Mouse (Mus musculus) megakaryocyte, embryonic 14.5 days (primary cell): ENCODE measurements around the gene Gm21083.
"Not testable (repeated sequence)": the region's sequence is repeated elsewhere in the genome, so short reads cannot be mapped to it uniquely, and the experiment has no call there.

Experiments
- FLI1 ChIP-seq: IDR thresholded peaks from 2 replicates; pipeline ENCODE4 v1.6.1; 2012; ENCODE audit warnings: low read length, inconsistent platforms, mixed read lengths
- GATA1 ChIP-seq: IDR thresholded peaks from 3 replicates; pipeline ENCODE4 v1.6.1; 2012; ENCODE audit warnings: mixed read lengths, low read length, inconsistent platforms, borderline replicate concordance

DNA sequence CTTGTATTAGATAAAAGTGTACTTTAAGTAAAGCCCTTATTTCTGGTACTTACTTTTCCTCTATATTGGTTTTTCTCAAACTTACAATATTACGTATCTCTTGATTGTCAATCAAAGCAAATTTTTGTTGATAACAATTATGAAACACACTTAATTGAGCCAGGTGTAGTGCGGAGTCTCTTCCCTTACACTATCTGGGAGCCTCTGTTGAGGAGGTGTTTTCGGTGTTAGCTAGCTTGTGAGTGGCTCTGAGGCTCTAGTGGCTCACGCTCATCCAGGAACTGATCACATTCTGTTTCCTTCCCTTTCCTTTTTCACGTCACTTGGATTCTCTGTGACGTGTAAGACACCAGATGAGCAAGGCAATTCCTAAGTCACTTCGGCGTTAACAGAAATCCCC, 26.5 kb downstream of the Gm21083 start:
- TF ChIP-seq GATA1, FLI1: not testable (repeated sequence)
